Mouse (Mus musculus) left cerebral cortex, adult 8-10 months (tissue): ENCODE data around the gene Gon4l. TPM values are rescaled to one million over a fixed set of nuclear protein-coding genes. Genes with fewer than 3 reads are reported as not detected.

Experiments used
- DNase-seq, 2 experiments: peaks; one replicate each; pipeline ENCODE4 v3.0.0; 2022; ENCODE audit warnings: low spot score in 2 of 2
- total RNA-seq, 4 experiments: library from RNA; stranded (reverse); gene quantifications; 2 replicates each; pipeline ENCODE4 v1.2.4; 2022

Gene Gon4l
- total RNA-seq, 4 experiments from 2014 or later, result 40.9 to 46.8 (median 43.8) TPM

- no peak for DNase-seq
These were observed 71.5 kb downstream of the Gon4l start for GRCm38 (mm10) chr3:88906393-88907159.

- no peak for DNase-seq
These were observed 77.6 kb downstream of the Gon4l start for GRCm38 (mm10) chr3:88912585-88912984.

- DNase-seq, result peak; percentile 85 to 91
These were observed 78.7 kb downstream of the Gon4l start, which contains the start of gene Msto1 for GRCm38 (mm10) chr3:88913511-88914383. Gene Msto1 (minus strand): TSS chr3:88913999.

DNA sequence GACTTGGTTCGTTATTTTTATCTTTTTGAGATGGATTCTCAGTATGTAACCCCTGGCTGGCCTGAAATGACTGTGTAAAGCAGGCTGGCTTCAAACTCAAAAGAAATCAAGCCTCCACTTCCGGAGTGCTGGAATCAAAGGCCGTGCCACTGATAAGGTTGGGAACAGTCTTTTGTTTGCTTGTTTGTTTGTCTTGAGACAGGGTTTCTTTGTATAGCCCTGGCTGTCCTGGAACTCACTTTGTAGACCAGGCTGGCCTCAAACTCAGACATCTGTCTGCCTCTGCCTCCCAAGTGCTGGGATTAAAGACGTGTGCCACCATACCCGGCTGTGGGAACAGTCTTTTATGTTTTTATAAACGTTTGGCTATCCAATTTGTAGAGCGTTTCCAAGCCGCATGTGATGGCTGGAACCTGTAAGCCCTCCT is 79.4 kb downstream of the Gon4l start:
- DNase-seq, result no peak

DNA sequence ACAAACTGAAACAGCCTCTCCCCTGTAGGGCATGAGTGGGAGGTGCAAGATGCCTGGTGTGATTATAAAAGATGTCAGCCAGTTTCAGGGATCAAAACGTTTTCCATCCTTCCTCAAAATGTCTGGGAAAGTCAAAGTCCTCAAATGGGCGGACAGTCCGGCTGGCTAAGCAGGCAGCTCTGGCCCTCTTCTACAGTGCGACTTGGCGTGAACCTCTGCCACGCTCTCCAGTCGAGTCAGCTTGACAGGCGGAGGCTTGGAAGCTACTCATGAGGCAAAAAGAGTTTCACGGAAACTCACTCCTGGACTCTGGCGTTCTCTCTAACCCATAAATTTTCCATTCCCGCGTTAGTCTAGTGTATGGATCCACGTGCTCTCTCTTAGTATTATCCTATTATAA is 84.0 kb downstream of the Gon4l start:
- DNase-seq, result no peak

DNA sequence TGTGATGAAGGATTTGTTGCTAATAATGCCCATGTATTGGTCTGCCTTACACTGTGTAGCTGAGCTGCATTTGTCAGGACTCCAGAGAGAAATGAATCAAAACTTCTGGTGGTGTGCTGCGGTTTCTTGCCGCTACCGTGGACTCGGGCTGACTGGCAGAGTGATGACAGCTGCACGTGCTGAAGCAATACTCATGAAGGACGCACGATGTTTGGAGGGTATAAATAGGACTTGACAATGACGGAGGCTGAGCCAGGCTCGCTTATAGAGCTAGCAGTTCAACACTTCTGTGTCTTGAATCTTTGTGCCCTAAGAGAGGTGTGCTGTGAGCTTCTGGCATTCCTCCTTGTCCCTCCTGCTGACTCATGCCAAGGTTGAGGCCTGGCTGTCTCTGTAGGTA is 86.4 kb downstream of the Gon4l start:
- no peak for DNase-seq

DNA sequence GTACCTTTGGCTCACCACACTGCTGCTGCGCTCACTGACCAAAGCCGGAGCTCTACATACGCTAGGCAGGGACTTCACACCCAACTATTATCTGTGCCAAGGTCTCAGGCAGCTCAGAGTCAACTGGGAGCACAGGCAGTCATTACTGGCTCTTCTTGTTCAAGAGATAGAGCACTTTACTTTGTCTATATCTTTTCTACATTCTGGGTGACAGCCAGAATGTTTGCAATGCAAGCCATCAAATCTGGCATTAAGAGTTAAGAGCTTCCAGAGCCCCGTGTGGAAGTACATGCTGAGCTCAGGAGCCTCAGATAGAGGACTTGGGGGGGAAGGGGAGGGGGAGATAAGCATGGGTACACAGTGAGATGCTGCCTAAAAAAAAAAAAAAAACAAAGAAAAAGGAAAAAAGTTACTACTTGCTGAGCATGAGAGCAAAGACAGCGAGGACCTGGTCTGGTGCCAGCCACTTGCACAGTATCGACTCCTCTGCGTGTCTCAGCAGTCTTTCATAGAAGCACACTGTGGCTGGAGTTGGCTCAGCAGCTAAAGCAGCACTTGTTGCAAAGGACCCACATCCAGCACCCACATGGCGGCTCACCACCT is 89.1 kb downstream of the Gon4l start:
- no peak for DNase-seq

DNA sequence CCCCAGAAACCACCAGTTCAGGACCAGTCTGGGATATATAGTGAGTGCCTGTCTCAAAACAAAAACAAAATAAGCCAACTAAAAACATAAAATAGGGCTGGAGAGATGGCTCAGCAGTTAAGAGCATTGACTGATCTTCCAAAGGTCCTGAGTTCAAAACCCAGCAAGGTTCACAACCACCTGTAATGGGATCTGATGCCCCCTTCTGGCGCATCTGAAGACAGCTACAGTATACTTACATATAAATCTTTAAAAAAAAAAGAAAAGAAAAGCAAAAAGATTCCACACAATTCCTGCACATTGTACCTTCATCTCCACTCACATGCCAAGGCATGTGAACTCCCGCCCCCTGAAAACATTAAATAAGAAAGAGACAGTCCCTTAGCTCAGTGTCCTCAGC is 90.6 kb downstream of the Gon4l start:
- DNase-seq, result no peak

DNA sequence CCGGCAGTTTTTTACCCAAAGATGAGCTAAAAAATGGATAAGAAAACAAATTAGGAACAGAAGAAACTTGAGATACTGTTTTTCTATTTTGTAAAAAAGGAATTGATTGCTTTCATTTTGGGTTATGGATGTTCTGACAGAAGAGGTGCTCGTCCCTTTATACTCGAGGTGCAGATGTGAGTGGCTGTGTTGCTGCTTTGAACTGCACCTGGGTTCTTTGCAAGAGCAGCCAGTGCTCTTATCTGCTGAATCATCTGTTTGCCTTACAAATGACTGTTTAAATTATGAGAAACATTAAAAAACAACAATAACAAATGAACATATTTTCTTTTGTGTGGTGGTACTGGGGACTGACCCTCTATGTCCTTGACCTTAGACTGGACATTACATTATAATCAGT is 94.5 kb downstream of the Gon4l start:
- no peak for DNase-seq

DNA sequence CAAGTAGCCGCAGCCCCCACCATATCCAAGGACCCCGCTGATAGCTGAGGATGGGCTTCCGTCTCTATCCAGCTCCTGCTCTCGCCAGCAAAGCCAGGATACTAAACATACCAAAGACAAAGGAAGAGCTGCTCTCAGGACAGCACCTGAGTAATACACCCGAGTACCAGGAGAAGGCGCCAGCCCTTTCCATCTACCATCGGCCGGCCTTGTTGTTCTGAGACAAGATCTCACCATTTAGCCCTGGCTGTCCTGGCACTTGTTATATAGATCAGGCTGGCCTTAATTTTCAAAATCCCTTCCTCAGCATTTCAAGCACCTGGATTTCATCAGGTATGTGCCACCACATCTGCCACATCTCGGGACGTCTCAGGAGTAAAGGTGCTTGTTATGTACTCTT is 104.0 kb downstream of the Gon4l start:
- no peak for DNase-seq

DNA sequence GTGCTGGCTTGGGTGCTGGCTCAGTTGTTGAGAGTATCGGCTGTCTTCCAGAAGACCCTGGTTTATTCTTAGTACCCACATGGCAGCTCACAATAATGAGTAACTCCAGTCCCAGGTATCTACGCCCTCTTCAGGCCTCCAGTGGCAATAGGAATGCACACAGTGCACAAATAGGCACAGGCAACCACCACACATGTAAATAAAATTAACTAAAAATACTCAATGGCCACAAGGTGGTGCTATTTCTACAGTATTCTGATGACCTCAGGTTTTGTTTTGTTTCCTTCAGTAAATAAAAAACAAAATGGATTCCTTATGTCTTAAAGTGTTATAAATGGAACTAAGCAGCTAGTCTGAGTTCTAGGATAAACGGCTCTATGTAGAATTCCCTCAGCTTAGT is 104.7 kb downstream of the Gon4l start:
- no peak for DNase-seq

- DNase-seq, result no peak
These were observed 107.4 kb downstream of the Gon4l start for GRCm38 (mm10) chr3:88942316-88942880.

GRCm38 (mm10) chr3:88944109-88944508 is 109.1 kb downstream of the Gon4l start:
- no peak for DNase-seq

DNA sequence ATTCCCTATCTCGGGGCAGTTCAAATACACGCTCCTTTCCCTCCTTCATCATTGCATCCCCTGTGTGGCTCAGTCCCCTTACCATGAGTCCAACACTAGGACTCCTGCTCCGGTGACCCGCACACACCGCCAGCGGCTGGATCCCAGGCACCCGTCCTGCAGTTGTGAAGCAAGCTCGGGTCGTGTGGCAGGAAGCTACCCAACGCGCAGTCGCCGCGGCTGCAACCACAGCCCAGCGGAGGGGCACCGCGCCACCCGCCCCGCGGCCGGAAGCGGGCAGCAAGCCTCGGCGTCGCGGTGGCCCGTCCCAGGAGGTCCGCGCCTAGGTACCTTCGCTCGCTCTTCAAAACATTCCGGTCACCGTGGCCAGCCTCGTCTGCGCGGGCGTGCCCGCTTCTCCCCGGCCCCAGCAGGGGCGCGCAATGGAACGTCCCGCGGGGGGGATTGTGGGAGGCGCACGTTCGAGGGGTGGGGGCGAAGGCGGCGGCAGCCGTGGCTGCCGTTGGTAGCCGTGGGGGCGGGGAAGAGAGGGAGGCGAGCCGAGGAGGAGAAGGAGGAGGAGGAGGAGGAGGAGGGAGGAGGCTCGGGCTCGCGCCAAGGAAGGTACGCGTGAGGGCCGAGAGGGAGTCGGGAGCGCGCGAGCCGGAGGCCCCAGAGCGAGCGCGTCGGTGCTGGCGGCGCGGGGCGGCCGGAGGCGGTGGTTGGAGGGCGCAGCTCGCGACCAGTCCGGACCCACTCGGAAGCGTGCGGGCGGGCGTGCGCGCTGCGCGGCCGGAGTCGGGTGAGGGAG is 115.0 kb downstream of the Gon4l start:
- peak; percentile 68 to 81 for DNase-seq

DNA sequence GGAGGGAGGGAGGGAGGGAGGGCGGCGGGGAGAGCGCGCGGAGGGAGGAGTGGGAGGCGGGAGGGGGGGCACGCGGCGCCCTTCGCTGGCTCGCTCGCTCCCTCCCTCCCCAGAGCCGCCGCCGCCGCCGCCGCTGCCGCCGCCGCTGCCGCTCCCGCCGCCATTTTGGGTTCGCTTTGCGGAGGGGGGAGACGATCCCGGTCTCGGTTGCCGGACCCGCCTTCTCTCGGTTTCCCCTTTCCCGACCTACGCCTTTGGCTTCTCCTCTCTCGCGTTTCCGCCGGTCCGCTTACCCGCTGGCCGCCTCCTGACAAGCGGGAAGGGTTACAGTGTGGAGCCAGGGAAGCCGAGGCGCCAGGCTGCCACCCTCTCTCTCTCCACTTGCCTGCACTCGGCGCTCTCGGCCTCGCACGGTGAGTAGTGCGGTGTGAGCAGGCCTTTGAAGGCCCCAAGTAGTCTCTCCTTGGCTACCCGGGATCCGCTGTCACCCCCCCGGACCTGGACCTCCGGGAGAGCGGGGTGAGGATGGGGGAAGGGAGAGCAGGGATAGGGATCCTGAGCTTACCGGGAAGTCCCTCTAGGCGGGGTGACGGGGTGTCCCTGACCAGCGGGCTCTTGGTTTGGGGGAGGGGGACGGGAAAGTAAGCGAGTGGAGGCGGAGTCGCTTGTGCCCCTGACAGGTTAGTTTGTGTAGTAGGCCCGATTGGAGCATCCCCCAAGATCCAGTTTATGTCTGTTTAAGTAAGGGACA is 115.7 kb downstream of the Gon4l start, which contains the start of the genes Ash1l and Dap3:
Gene Ash1l, plus strand, starts transcription at position 47 of the 751 bp plus-strand sequence.
Gene Dap3, minus strand, starts transcription at position 606 of the 751 bp plus-strand sequence.
- DNase-seq, result peak; percentile 63 to 67

DNA sequence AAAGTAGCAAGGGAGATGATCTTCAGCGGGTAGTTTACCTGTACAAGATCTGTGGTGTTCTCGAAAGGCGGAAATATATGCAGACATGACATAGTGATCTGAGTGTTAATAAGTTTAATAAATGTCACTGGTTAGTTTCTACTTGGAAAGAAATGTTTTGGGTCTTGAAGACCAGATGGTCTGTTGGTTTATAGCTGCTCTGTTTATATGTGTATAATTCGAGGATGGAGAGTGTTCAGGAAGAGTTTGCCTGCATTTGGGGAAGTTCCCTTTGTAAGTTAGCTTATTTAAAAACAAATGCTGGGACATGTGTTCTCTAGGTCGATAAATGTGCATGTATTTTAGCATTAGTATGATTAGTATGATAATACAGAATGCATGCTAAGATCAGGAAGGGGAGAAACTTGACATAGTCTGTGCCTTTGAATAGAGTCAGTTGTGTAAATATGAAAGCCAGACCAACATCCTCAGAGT is 116.3 kb downstream of the Gon4l start:
- no peak for DNase-seq

DNA sequence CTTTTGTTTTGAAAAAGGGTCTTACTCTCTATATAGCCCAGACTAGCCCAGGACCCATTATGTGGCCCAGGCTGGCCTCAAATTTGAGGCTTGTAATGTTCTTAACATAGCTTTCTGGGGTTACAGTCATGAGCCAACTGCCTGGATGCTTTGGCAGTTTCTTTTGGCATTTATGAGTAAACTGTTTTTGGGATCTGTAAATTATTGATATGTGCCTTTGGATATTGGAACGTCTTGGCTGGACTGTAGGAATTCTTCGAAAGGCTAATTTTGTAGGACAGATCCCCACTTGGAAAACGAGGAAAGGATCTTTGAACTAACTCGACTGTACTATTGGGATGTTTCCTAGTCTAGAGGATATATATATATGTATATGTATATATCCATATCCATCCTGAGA is 118.2 kb downstream of the Gon4l start:
- no peak for DNase-seq

- DNase-seq, result no peak
These were observed 118.7 kb downstream of the Gon4l start for GRCm38 (mm10) chr3:88953736-88954135.
